Mouse (Mus musculus) CH12.LX (cell line): Measurements from ENCODE around the gene Ankrd53. TPM values are rescaled to one million over a fixed set of nuclear protein-coding genes. Genes with fewer than 3 reads are reported as not detected.
A peak's percentile ranks its signal among the peaks of the same experiment; 100 is the strongest.
"Not testable (repeated sequence)": the region's sequence is repeated elsewhere in the genome, so short reads cannot be mapped to it uniquely, and the experiment has no call there.

ENCODE experiments used
- DNase-seq: peaks from one replicate; pipeline ENCODE4 v3.0.0-alpha.2; 2013; ENCODE audit errors: extremely low read depth
- H3K27ac ChIP-seq: 2 replicates; pipeline ENCODE4 v1.5.1; 2012; ENCODE audit warnings: low read depth, mild to moderate bottlenecking, control low read depth, moderate library complexity; ENCODE audit not compliant: insufficient read depth
- H3K27me3 ChIP-seq: replicated peaks from 2 replicates; pipeline ENCODE3; 2012; ENCODE audit warnings: inconsistent platforms
- H3K36me3 ChIP-seq, 2 experiments: replicated peaks in 1 of 2; 2 replicates each; pipeline versions ENCODE3 to v1.6.1; 2012; ENCODE audit warnings: inconsistent platforms in 1 of 2, low read length in 1 of 2, mild to moderate bottlenecking in 1 of 2, mixed read lengths in 1 of 2, moderate library complexity in 1 of 2; ENCODE audit not compliant: control insufficient read depth in 1 of 2, insufficient read depth in 1 of 2
- H3K4me1 ChIP-seq, 2 experiments: 2 replicates each; pipeline ENCODE4 v1.6.1; 2012; ENCODE audit warnings: inconsistent platforms in 1 of 2, moderate library complexity in 1 of 2; ENCODE audit not compliant: insufficient read depth in 2 of 2, control insufficient read depth in 1 of 2
- H3K4me2 ChIP-seq: 2 replicates; pipeline ENCODE4 v1.6.1; 2012; ENCODE audit warnings: low read depth, mild to moderate bottlenecking, control low read depth; ENCODE audit not compliant: poor library complexity, insufficient read depth, severe bottlenecking
- H3K4me3 ChIP-seq, 3 experiments: fragments of 150-350 bp in 1 of 3; sonication (generic) in 1 of 3; replicated peaks in 1 of 3; 2 replicates each; pipeline versions ENCODE3 to v1.5.1; 2011 to 2012; ENCODE audit warnings: low read depth in 2 of 3, low read length in 2 of 3, mild to moderate bottlenecking in 2 of 3, moderate library complexity in 2 of 3, control low read depth in 1 of 3, improper control_type of control experiment in 1 of 3, inconsistent platforms in 1 of 3, mixed read lengths in 1 of 3; ENCODE audit not compliant: poor library complexity in 1 of 3
- H3K79me2 ChIP-seq: replicated peaks from 2 replicates; pipeline ENCODE4 v1.6.1; 2012; ENCODE audit warnings: mild to moderate bottlenecking, moderate library complexity; ENCODE audit not compliant: control insufficient read depth, poor library complexity, insufficient read depth, severe bottlenecking; ENCODE audit errors: extremely low read depth
- H3K9ac ChIP-seq: 2 replicates; pipeline ENCODE4 v1.6.1; 2012; ENCODE audit warnings: low read depth, mild to moderate bottlenecking, control low read depth, moderate library complexity; ENCODE audit not compliant: insufficient read depth
- H3K9me3 ChIP-seq: replicated peaks from 2 replicates; pipeline ENCODE3; 2012; ENCODE audit warnings: low read length, inconsistent platforms, mixed read lengths
- BHLHE40 ChIP-seq: IDR thresholded peaks from 2 replicates; pipeline ENCODE4 v1.6.1; 2011; ENCODE audit warnings: mild to moderate bottlenecking, low read depth, low read length, improper control_type of control experiment
- E2F4 ChIP-seq: IDR thresholded peaks from 2 replicates; pipeline ENCODE4 v1.6.1; 2011; ENCODE audit warnings: low read depth, low read length, improper control_type of control experiment; ENCODE audit not compliant: insufficient replicate concordance
- ELF1 ChIP-seq: IDR thresholded peaks from 2 replicates; pipeline ENCODE4 v1.6.1; 2014; ENCODE audit warnings: low read depth, mild to moderate bottlenecking, inconsistent platforms, low read length, improper control_type of control experiment
- EP300 ChIP-seq: IDR thresholded peaks from 2 replicates; pipeline ENCODE4 v1.6.1; 2011; ENCODE audit warnings: low read length, improper control_type of control experiment
- ETS1 ChIP-seq: conservative IDR thresholded peaks from 2 replicates; pipeline ENCODE4 v1.6.1; 2012; ENCODE audit warnings: low read depth, mild to moderate bottlenecking, inconsistent platforms, low read length, improper control_type of control experiment, moderate library complexity
- IRF4 ChIP-seq: IDR thresholded peaks from 2 replicates; pipeline ENCODE4 v1.6.1; 2014; ENCODE audit warnings: low read depth, mild to moderate bottlenecking, inconsistent platforms, low read length, improper control_type of control experiment
- JUN ChIP-seq: IDR thresholded peaks from 2 replicates; pipeline ENCODE4 v1.6.1; 2011; ENCODE audit warnings: low read depth, mild to moderate bottlenecking, low read length, improper control_type of control experiment, moderate library complexity; ENCODE audit not compliant: insufficient read depth
- MAFK ChIP-seq: IDR thresholded peaks from 2 replicates; pipeline ENCODE4 v1.6.1; 2011; ENCODE audit warnings: low read length, improper control_type of control experiment; ENCODE audit not compliant: insufficient replicate concordance
- MAX ChIP-seq: IDR thresholded peaks from 2 replicates; pipeline ENCODE4 v1.6.1; 2011; ENCODE audit warnings: low read length, improper control_type of control experiment
- MAZ ChIP-seq: IDR thresholded peaks from 2 replicates; pipeline ENCODE4 v1.6.1; 2012; ENCODE audit warnings: low read depth, mild to moderate bottlenecking, inconsistent platforms, low read length, improper control_type of control experiment, moderate library complexity
- MEF2A ChIP-seq: IDR thresholded peaks from 2 replicates; pipeline ENCODE4 v1.6.1; 2014; ENCODE audit warnings: low read depth, mild to moderate bottlenecking, inconsistent platforms, low read length, improper control_type of control experiment, borderline replicate concordance
- MXI1 ChIP-seq: IDR thresholded peaks from 2 replicates; pipeline ENCODE4 v1.6.1; 2011; ENCODE audit warnings: mild to moderate bottlenecking, low read depth, low read length, improper control_type of control experiment
- MYC ChIP-seq: IDR thresholded peaks from 2 replicates; pipeline ENCODE4 v1.6.1; 2011; ENCODE audit warnings: low read depth, mild to moderate bottlenecking, improper control_type of control experiment, low read length
- PAX5 ChIP-seq: IDR thresholded peaks from 2 replicates; pipeline ENCODE4 v1.6.1; 2012; ENCODE audit warnings: low read length, inconsistent platforms, mixed read lengths
- POLR2AphosphoS2 ChIP-seq: IDR thresholded peaks from 2 replicates; pipeline ENCODE4 v1.6.1; 2011; ENCODE audit warnings: low read depth, low read length, improper control_type of control experiment
- SIN3A ChIP-seq: IDR thresholded peaks from 2 replicates; pipeline ENCODE4 v1.6.1; 2012; ENCODE audit warnings: low read length, improper control_type of control experiment, inconsistent platforms
- TBP ChIP-seq: conservative IDR thresholded peaks from 2 replicates; pipeline ENCODE4 v1.6.1; 2011; ENCODE audit warnings: low read depth, low read length, improper control_type of control experiment
- TCF12 ChIP-seq: IDR thresholded peaks from 2 replicates; pipeline ENCODE4 v1.6.1; 2014; ENCODE audit warnings: low read depth, mild to moderate bottlenecking, inconsistent platforms, low read length, improper control_type of control experiment
- USF1 ChIP-seq: IDR thresholded peaks from 2 replicates; pipeline ENCODE4 v1.6.1; 2014; ENCODE audit warnings: low read depth, mild to moderate bottlenecking, inconsistent platforms, low read length, improper control_type of control experiment
- ZC3H11A ChIP-seq: IDR thresholded peaks from 2 replicates; pipeline ENCODE4 v1.6.1; 2012; ENCODE audit warnings: low read depth, mild to moderate bottlenecking, inconsistent platforms, low read length, improper control_type of control experiment
- ZKSCAN1 ChIP-seq: IDR thresholded peaks from 2 replicates; pipeline ENCODE4 v1.6.1; 2012; ENCODE audit warnings: low read depth, inconsistent platforms, low read length, improper control_type of control experiment, borderline replicate concordance
- ZMIZ1 ChIP-seq: IDR thresholded peaks from 2 replicates; pipeline ENCODE4 v1.6.1; 2012; ENCODE audit warnings: low read depth, mild to moderate bottlenecking, inconsistent platforms, low read length, improper control_type of control experiment
- ZNF384 ChIP-seq: IDR thresholded peaks from 2 replicates; pipeline ENCODE4 v1.6.1; 2012; ENCODE audit warnings: low read depth, low read length, improper control_type of control experiment, inconsistent platforms
- dilution Hi-C: fragments of 300-500 bp; cut with MboI; formaldehyde crosslinking; loops from 2 replicates; pipeline ENCODE4 v1.14.3; 2020; ENCODE audit warnings: low sequenced_read_pairs; ENCODE audit not compliant: extremely low pct_unique_long_range_greater_than_20kb, extremely low pct_ligation_motif_present
- in situ Hi-C: fragments of 300-500 bp; cut with MboI; formaldehyde crosslinking; loops from 3 replicates; pipeline ENCODE4 v1.14.3; 2019; ENCODE audit warnings: low sequenced_read_pairs, low pct_ligation_motif_present, low pct_unique_long_range_greater_than_20kb, mixed read lengths
- polyA plus RNA-seq: library from polyadenylated mRNA; unstranded; fragments of >175 nt; gene quantifications from 2 replicates; pipeline ENCODE4 v1.2.1, GENCODE M21; 2012; ENCODE audit warnings: low read depth; ENCODE audit not compliant: insufficient read length
- total RNA-seq, 2 experiments: library from RNA; depleted of rRNA; stranded (reverse); fragments of 300-350 nt in 1 of 2; fragments of >200 nt in 1 of 2; gene quantifications; 2 replicates each; pipeline ENCODE4 v1.2.3; 2012 to 2014

Gene Ankrd53
- total and polyA plus RNA-seq, 3 experiments: 0.08 to 0.36 TPM; not detected in 1

DNA sequence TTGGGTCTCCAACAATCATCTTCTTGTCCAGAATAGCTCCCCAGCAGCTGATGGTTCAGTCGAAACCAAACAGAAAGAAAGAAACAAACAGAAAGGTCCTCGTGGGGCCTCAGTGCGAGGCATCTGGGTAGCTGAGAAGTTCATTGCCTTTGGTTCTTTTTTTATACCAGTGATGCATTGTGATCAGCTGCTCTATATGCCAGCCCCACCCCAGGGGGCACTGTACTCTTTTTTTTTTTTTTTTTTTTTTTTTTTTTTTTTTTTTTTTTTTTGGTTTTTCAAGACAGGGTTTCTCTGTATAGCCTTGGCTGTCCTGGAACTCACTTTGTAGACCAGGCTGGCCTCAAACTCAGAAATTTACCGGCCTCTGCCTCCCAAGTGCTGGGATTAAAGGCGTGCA, 28.1 kb downstream of the Ankrd53 start:
- in situ Hi-C loops, H3K79me2 ChIP-seq, H3K27ac ChIP-seq, H3K27me3 ChIP-seq, H3K9me3 ChIP-seq, DNase-seq, H3K4me3 ChIP-seq, H3K36me3 ChIP-seq, H3K9ac ChIP-seq, dilution Hi-C loops, H3K4me2 ChIP-seq: not testable (repeated sequence)
- H3K4me1 ChIP-seq: peaks cover 15 to 33% of the 10 kb centered on the region in 2 experiments
- TF ChIP-seq ZNF384: peak; percentile 78
- TF ChIP-seq, all 38 proteins: peak for 1; not testable (repeated sequence) for 37

DNA sequence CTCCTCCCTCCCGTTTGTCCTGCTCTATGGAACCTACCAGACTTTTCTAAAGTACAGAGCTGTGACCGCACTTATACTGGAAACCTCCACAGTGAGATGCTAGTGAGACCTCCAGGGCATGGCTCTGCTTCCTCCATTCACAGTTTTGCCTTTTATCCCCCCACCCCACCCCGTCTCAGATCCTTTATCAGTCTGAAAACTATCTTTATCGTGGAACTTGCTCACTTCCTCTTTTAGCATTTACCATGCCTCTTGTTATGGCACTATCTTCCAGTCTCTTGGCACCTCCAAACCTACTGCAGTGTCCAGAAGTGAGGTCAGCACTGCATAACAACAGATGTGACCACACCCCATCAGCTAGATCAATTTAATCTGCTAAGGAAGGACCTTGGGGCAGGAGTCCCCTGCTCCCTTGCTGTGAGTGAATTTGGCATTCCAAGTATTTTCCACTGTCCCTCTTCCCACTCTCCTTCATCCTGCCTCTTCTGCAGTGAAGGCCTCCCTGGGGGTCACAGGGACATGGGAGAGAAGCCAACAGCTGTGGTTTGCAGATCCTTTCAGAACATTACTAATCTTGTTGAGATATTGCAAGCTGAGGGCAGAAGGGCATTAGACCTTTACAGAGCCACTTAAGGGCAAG, 28.9 kb downstream of the Ankrd53 start:
- H3K4me1 ChIP-seq: peaks cover 15 to 36% of the 10 kb centered on the region in 2 experiments
- peak; percentile 26 for DNase-seq
- H3K27me3 ChIP-seq: peaks cover 2% of the 10 kb centered on the region
- dilution Hi-C loops: no loop called here
- no peak overlapping the region for H3K4me3 ChIP-seq
- TF ChIP-seq EP300: peak; percentile 47; the same call in 1 of the 2 replicates
- no peak for TF ChIP-seq USF1
- peak; percentile 49; the same call in 1 of the 2 replicates for TF ChIP-seq IRF4
- TF ChIP-seq, all 38 proteins: peak for 2
- Histone ChIP-seq H3K9ac (no peak overlapping the region), H3K27ac (no peak overlapping the region), H3K36me3 (no peaks in the 10 kb centered on the region), H3K9me3 (peaks cover 2% of the 10 kb centered on the region), H3K79me2 (no peaks in the 10 kb centered on the region), H3K4me2 (no peak overlapping the region)
- in situ Hi-C loops: no loop called here

DNA sequence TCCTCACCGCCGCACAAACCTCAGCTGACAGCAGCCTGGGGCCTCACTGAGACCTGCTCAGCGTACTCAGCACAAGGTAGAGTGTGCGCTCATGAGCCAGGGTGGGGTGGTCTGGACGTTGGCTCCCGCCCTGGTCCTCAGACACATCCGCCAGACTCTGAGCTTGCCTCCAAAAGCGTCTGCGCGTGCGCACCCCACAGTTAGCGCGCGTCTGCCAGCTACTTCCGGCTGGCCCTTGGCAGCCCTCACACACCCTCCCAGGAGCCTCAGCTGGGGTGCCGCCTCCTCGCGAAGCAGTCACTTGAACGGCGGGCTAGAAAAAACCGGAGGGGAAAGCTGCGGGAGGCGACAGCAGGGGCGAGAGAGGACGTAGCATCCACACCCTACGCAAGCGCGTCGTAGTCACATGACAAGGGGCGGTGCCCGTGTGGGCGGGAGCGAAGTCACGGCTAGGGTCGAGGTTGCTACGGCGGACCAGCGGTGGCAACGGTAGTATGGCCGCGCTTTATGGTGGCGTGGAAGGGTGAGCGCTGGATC, 32.4 kb downstream of the Ankrd53 start, which contains the start of gene Nagk:
TSS of gene Nagk (plus strand) at position 223 of the 537 bp plus-strand sequence.
- dilution Hi-C loops (no loop called here), in situ Hi-C loops (no loop called here)
- peaks cover 11 to 18% of the 10 kb centered on the region in 2 experiments for H3K36me3 ChIP-seq
- peak; percentile 95 for DNase-seq
- peak within 1 kb of the TSS; percentile 77 for H3K9ac ChIP-seq
- H3K27me3 ChIP-seq: peaks cover 2% of the 10 kb centered on the region
- H3K4me1 ChIP-seq: peaks cover 17 to 52% of the 10 kb centered on the region in 2 experiments
- H3K27ac ChIP-seq: peak within 1 kb of the TSS; percentile 82
- no peaks in the 10 kb centered on the region for H3K9me3 ChIP-seq
- no peaks in the 10 kb centered on the region for H3K79me2 ChIP-seq
- H3K4me2 ChIP-seq: peak within 1 kb of the TSS; percentile 89
- H3K4me3 ChIP-seq: peak within 1 kb of the TSS; percentile 53 to 91 (median 80)
- peak; percentile 77 for TF ChIP-seq BHLHE40
- peak; percentile 90 for TF ChIP-seq SIN3A
- TF ChIP-seq MAZ: peak; percentile 90; the same call in 1 of the 2 replicates
- TF ChIP-seq MAFK: no peak
- no peak for TF ChIP-seq PAX5
- TF ChIP-seq TBP: peak; percentile 77; the same call in 1 of the 2 replicates
- peak; percentile 88 for TF ChIP-seq USF1
- TF ChIP-seq ZMIZ1: peak; percentile 75
- no peak for TF ChIP-seq ETS1
- no peak for TF ChIP-seq ZKSCAN1
- TF ChIP-seq ELF1: peak; percentile 98
- TF ChIP-seq JUN: no peak
- TF ChIP-seq E2F4: peak; percentile 94
- TF ChIP-seq MEF2A: peak; percentile 60; the same call in 1 of the 2 replicates
- peak; percentile 83 for TF ChIP-seq ZNF384
- peak; percentile 82 for TF ChIP-seq POLR2AphosphoS2
- peak; percentile 83 for TF ChIP-seq MAX
- 0 out of 2 replicates have a peak, but pooled peaks have one; percentile 27 for TF ChIP-seq MYC
- peak; percentile 89; the same call in 1 of the 2 replicates for TF ChIP-seq MXI1
- TF ChIP-seq ZC3H11A: no peak
- peak; percentile 86; the same call in 1 of the 2 replicates for TF ChIP-seq TCF12
